Mouse (Mus musculus) stomach, postnatal 0 days (tissue): ENCODE measurements at regions not wholly inside any gene's neighbourhood (a gene's known extent, or its start where the extent isn't known, plus 50 kb on each side); places are given as distances from the start of the nearest gene placed in this dataset.

Experiments
- ATAC-seq: fragments of 200-750 bp; cut with Nextera tagmentation; 2 replicates; pipeline ENCODE4 v1.8.0; 2017; ENCODE audit not compliant: low FRiP score, low TSS enrichment
- DNase-seq: peaks from one replicate; pipeline ENCODE4 v3.0.0-alpha.2; 2016; ENCODE audit warnings: low spot score
- H3K27ac ChIP-seq: fragments of 300-500 bp; sonication (generic); replicated peaks from 2 replicates; pipeline ENCODE4 v1.5.1; 2014; ENCODE audit warnings: mild to moderate bottlenecking, control low read depth
- H3K27me3 ChIP-seq: fragments of 300-500 bp; sonication (generic); 2 replicates; pipeline ENCODE4 v1.6.1; 2014; ENCODE audit warnings: low read length; ENCODE audit not compliant: control insufficient read depth, insufficient read depth
- H3K36me3 ChIP-seq: fragments of 300-500 bp; sonication (generic); 2 replicates; pipeline ENCODE4 v1.6.1; 2014; ENCODE audit warnings: low read length, mixed read lengths; ENCODE audit not compliant: control insufficient read depth, insufficient read depth
- H3K4me1 ChIP-seq: fragments of 300-500 bp; sonication (generic); replicated peaks from 2 replicates; pipeline ENCODE4 v1.6.1; 2014; ENCODE audit warnings: antibody characterized with exemption; ENCODE audit not compliant: control insufficient read depth, insufficient read depth
- H3K4me2 ChIP-seq: fragments of 300-500 bp; sonication (generic); replicated peaks from 2 replicates; pipeline ENCODE4 v1.6.1; 2014; ENCODE audit warnings: low read depth, mild to moderate bottlenecking, control low read depth, moderate library complexity
- H3K4me3 ChIP-seq: fragments of 300-500 bp; sonication (generic); 2 replicates; pipeline ENCODE4 v1.5.1; 2014; ENCODE audit warnings: low read depth, low read length, control low read depth
- H3K9ac ChIP-seq: fragments of 300-500 bp; sonication (generic); 2 replicates; pipeline ENCODE4 v1.6.1; 2014; ENCODE audit warnings: mild to moderate bottlenecking, low read length, control low read depth, mixed read lengths
- H3K9me3 ChIP-seq: fragments of 300-500 bp; sonication (generic); 2 replicates; pipeline ENCODE4 v1.6.1; 2016; ENCODE audit warnings: low read length; ENCODE audit not compliant: control insufficient read depth
- CTCF ChIP-seq: IDR thresholded peaks from 2 replicates; pipeline ENCODE4 v1.5.1; 2016; ENCODE audit warnings: antibody characterized with exemption, low read depth, mild to moderate bottlenecking, moderate library complexity
- EP300 ChIP-seq: optimal IDR thresholded peaks from 2 replicates; pipeline ENCODE3; 2016; ENCODE audit warnings: antibody characterized with exemption
- WGBS: fragments of 180-500 bp; shearing (Covaris S2); extraction: QIAGEN DNeasy Blood & Tissue Kit; methylation state at CpG from one replicate; pipeline ENCODE4 v1.1.7; 2014; 5-methylcytosine and 5-hydroxymethylcytosine counted together

DNA sequence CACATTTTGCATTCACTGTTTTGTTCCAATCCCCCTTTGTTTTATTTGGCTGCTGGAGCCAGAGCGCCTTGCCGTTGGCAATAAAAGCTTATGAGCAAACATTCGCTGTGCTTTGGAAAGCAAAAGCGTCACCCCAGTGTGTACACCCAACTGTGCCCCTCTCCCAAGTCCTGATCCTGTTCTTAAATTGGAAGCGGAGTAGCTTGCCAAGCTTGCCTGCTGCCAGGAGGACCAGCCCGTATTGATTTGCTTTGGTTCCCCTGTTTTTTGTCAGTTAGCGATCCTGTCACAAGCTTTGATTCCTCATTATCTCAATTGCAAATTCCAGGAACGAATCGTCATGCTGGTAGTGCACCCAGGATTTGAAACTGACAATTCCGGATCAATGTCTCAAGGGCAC is 917.5 kb downstream of the Olfm4 start:
- TF ChIP-seq EP300 (no peak), CTCF (no peak)
- H3K9ac ChIP-seq, result no peak overlapping the region
- H3K4me3 ChIP-seq, result no peak overlapping the region
- H3K27ac ChIP-seq, result no peak overlapping the region
- H3K4me1 ChIP-seq, result no peaks in the 10 kb centered on the region
- H3K27me3 ChIP-seq, result no peaks in the 10 kb centered on the region
- DNase-seq (no peak), ATAC-seq (no peak)
- H3K36me3 ChIP-seq, result no peaks in the 10 kb centered on the region
- no peak overlapping the region for H3K4me2 ChIP-seq
- 57% methylated on average over 10 of the region's 10 CpGs for WGBS
- no peaks in the 10 kb centered on the region for H3K9me3 ChIP-seq

DNA sequence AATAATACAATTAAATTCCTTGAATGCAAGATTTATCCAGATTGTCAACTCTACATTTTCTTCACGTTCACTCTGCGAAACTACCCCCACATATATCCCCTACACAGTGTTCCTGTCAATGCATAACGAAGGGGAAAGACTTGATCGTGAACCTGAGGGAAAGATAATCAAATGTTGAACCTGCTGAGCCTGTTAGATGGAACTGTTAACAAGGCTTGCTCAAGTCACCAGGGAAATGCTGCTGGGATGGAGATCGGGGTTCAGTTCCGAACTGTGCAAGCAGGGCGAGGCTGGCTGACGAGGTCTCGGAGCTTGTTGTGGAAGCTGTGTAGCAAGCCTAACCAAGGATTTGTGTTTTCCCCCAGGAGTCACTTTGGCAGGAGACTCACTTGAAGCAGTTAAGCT is 917.9 kb downstream of the Olfm4 start:
- H3K4me2 ChIP-seq, result no peak overlapping the region
- no peak for TF ChIP-seq CTCF
- TF ChIP-seq EP300, result no peak
- H3K4me3 ChIP-seq, result no peak overlapping the region
- H3K9me3 ChIP-seq, result no peaks in the 10 kb centered on the region
- no peaks in the 10 kb centered on the region for H3K36me3 ChIP-seq
- H3K9ac ChIP-seq, result no peak overlapping the region
- H3K27ac ChIP-seq, result no peak overlapping the region
- WGBS, result 69% methylated on average over 9 of the region's 9 CpGs
- ATAC-seq, result no peak
- H3K27me3 ChIP-seq, result no peaks in the 10 kb centered on the region
- no peak for DNase-seq
- no peaks in the 10 kb centered on the region for H3K4me1 ChIP-seq

DNA sequence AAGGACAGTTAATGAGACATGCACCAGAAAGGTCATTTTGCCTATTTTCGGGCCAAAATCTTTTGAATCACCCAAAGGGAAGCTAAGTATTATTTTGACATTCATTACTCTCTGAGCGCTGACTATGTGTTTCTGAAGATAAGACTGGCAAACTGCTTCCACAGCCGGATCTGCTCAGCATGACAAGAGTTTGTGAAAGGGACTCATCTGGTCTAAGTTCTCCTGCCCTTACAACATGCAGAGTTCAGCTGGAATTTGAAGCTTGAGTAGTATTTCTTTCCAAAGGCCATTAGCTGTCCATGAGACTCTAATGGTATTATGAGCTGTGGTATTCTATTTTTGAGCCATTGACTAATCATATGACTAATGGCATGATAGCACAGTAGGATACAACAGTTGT is 932.1 kb downstream of the Olfm4 start:
- Histone ChIP-seq H3K9ac (no peak overlapping the region), H3K4me1 (no peaks in the 10 kb centered on the region), H3K27me3 (no peaks in the 10 kb centered on the region), H3K4me2 (no peak overlapping the region), H3K9me3 (no peaks in the 10 kb centered on the region), H3K36me3 (no peaks in the 10 kb centered on the region), H3K27ac (no peak overlapping the region), H3K4me3 (no peak overlapping the region)
- DNase-seq (no peak), ATAC-seq (no peak)
- 58% methylated on average over 3 of the region's 3 CpGs for WGBS
- TF ChIP-seq CTCF (no peak), EP300 (no peak)

DNA sequence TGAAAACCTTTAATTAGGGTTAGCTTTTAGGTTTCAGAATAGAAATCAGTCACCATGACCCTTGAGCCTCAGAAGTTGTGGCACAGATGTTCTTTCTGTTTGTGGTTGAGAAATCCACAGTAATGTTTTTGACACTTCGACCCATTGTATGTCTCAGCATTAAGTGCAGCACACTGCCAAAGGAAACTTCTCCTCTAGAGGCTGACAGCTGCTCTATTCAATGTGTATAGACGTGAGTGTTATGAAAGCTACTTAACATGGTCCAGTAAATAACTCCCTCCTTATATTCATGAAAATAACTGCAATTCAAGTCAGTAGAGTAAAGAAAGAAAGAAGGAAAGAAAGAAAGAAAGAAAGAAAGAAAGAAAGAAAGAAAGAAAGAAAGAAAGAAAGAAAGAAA is 939.9 kb downstream of the Olfm4 start:
- no peak for TF ChIP-seq EP300
- no peak for TF ChIP-seq CTCF
- H3K4me2 ChIP-seq, result no peak overlapping the region
- H3K9me3 ChIP-seq, result no peaks in the 10 kb centered on the region
- no peak for DNase-seq
- WGBS, result 43% methylated on average over 2 of the region's 2 CpGs
- no peaks in the 10 kb centered on the region for H3K27me3 ChIP-seq
- H3K4me3 ChIP-seq, result no peak overlapping the region
- H3K27ac ChIP-seq, result no peak overlapping the region
- H3K9ac ChIP-seq, result no peak overlapping the region
- ATAC-seq, result no peak
- H3K4me1 ChIP-seq, result no peaks in the 10 kb centered on the region
- no peaks in the 10 kb centered on the region for H3K36me3 ChIP-seq

DNA sequence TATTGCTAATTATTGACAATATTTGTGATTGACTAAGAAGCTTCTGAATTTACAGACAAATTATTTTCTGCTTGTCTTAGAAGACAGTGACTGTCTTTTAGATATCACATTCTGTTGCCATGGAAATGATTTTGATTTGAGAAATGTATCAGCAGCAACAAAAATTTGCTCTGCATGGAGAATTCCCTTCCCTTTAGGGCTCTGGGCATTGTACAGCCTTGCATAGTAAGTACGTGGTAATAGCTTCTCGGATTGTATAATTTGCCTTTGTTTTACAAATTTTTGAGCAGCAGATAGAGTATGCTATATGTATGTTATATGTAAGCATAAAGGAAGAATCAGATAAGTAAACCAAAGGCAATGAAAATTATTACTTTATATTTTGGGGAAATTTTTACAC is 976.1 kb downstream of the Olfm4 start:
- no peaks in the 10 kb centered on the region for H3K4me1 ChIP-seq
- no peaks in the 10 kb centered on the region for H3K27me3 ChIP-seq
- TF ChIP-seq EP300 (no peak), CTCF (no peak)
- no peak overlapping the region for H3K27ac ChIP-seq
- no peak overlapping the region for H3K9ac ChIP-seq
- no peaks in the 10 kb centered on the region for H3K36me3 ChIP-seq
- H3K9me3 ChIP-seq, result no peaks in the 10 kb centered on the region
- H3K4me2 ChIP-seq, result no peak overlapping the region
- ATAC-seq (no peak), DNase-seq (no peak)
- H3K4me3 ChIP-seq, result no peak overlapping the region
- 84% methylated on average over 2 of the region's 2 CpGs for WGBS

DNA sequence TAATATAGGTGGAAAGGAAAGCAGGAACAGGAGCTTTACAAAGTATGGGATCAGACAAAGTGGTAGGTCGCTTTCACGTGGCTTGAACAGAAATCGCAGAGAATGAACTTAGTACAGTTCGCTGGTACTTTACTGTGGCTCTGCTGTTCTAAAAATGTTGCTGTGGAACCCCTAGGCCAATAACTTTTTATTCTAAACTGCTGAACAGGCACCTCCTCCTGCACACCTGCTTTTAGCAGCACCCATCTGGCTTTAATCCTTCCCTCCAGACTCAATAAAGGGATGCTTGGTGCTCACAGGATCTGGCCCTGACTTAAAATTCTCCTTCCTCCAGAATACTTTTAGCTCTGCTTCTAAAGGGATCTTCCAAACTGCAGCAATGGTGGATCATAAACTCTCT is 991.9 kb downstream of the Olfm4 start:
- 88% methylated on average over 4 of the region's 4 CpGs for WGBS
- no peak overlapping the region for H3K4me2 ChIP-seq
- no peak for ATAC-seq
- no peak overlapping the region for H3K4me3 ChIP-seq
- no peak overlapping the region for H3K9ac ChIP-seq
- DNase-seq, result no peak
- H3K27me3 ChIP-seq, result no peaks in the 10 kb centered on the region
- no peaks in the 10 kb centered on the region for H3K4me1 ChIP-seq
- no peak overlapping the region for H3K27ac ChIP-seq
- H3K9me3 ChIP-seq, result no peaks in the 10 kb centered on the region
- TF ChIP-seq EP300 (no peak), CTCF (no peak)
- no peaks in the 10 kb centered on the region for H3K36me3 ChIP-seq
